Mouse (Mus musculus) forebrain, embryonic 14.5 days (tissue): ENCODE measurements around the gene Rhpn2. TPM values are rescaled to one million over a fixed set of nuclear protein-coding genes. Genes with fewer than 3 reads are reported as not detected.

Experiments
- ATAC-seq: fragments of 200-750 bp; cut with Nextera tagmentation; 2 replicates; pipeline ENCODE4 v1.8.0; 2017; ENCODE audit warnings: mild to moderate bottlenecking, moderate library complexity
- DNase-seq: peaks from one replicate; pipeline ENCODE4 v3.0.0-alpha.2; 2015; ENCODE audit warnings: low spot score
- H3K27ac ChIP-seq: fragments of 300-500 bp; sonication (generic); 2 replicates; pipeline ENCODE4 v1.5.1; 2014; ENCODE audit warnings: low read depth, mild to moderate bottlenecking, control low read depth, low read length, moderate library complexity
- H3K27me3 ChIP-seq: fragments of 300-500 bp; sonication (generic); replicated peaks from 2 replicates; pipeline ENCODE4 v1.6.1; 2014; ENCODE audit warnings: low read length, control low read depth, mixed read lengths; ENCODE audit not compliant: control insufficient read depth, insufficient read depth
- H3K36me3 ChIP-seq: fragments of 300-500 bp; sonication (generic); 2 replicates; pipeline ENCODE4 v1.6.1; 2014; ENCODE audit warnings: low read length, control low read depth; ENCODE audit not compliant: control insufficient read depth, insufficient read depth
- H3K4me1 ChIP-seq: fragments of 300-500 bp; sonication (generic); 2 replicates; pipeline ENCODE4 v1.6.1; 2014; ENCODE audit warnings: antibody characterized with exemption, low read length, control low read depth; ENCODE audit not compliant: control insufficient read depth, insufficient read depth
- H3K4me2 ChIP-seq: fragments of 300-500 bp; sonication (generic); 2 replicates; pipeline ENCODE4 v1.6.1; 2014; ENCODE audit warnings: mild to moderate bottlenecking, control low read depth, low read length
- H3K4me3 ChIP-seq: fragments of 300-500 bp; sonication (generic); 2 replicates; pipeline ENCODE4 v1.5.1; 2014; ENCODE audit warnings: low read depth, low read length, control low read depth
- H3K9ac ChIP-seq: fragments of 300-500 bp; sonication (generic); 2 replicates; pipeline ENCODE4 v1.6.1; 2014; ENCODE audit warnings: mild to moderate bottlenecking, low read length, control low read depth, moderate library complexity
- H3K9me3 ChIP-seq: fragments of 300-500 bp; sonication (generic); replicated peaks from 2 replicates; pipeline ENCODE4 v1.6.1; 2016; ENCODE audit warnings: low read length, control low read depth, mixed read lengths; ENCODE audit not compliant: control insufficient read depth
- WGBS: fragments of 180-500 bp; shearing (Covaris S2); extraction: QIAGEN DNeasy Blood & Tissue Kit; methylation state at CpG from one replicate; pipeline ENCODE4 v1.1.7; 2014; 5-methylcytosine and 5-hydroxymethylcytosine counted together
- polyA plus RNA-seq: library from polyadenylated mRNA; unstranded; fragments of >200 nt; fragmentation: Nextera tagmentation; extraction: Ambion mirVana; gene quantifications from 2 replicates; pipeline ENCODE4 v1.2.1, GENCODE M21; 2014

Gene Rhpn2
- polyA plus RNA-seq, 1 experiment from 2014 or later = 1.2 TPM

DNA sequence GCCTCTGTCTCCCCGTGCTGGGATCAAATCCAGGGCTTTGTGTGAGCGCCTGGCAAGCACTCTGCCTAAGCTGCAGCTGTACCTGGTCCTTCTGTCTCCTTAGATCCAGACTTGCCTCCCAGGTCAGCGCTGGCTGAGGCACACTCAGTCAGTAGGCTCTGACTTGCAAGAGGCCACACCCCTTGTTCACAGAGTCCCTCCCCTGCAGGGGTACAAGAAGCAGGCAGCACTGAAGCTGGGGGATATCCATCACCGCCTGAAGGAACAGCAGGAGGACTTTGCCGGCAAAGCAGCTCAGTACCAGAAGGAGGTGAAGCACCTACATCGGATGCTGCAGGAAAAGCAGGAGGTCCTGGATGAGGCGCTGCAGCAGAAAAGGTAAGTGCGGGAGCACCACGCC lies 101.3 kb downstream of the Rhpn2 start:
- no peaks in the 10 kb centered on the region for H3K27me3 ChIP-seq
- H3K4me3 ChIP-seq = no peak overlapping the region
- DNase-seq (no peak), ATAC-seq (no peak)
- H3K27ac ChIP-seq = no peak overlapping the region
- WGBS = 76% methylated on average over 9 of the region's 9 CpGs
- no peaks in the 10 kb centered on the region for H3K9me3 ChIP-seq
- no peak overlapping the region for H3K9ac ChIP-seq
- H3K4me2 ChIP-seq = no peak overlapping the region
- peaks cover 68% of the 10 kb centered on the region for H3K36me3 ChIP-seq
- no peaks in the 10 kb centered on the region for H3K4me1 ChIP-seq

Other genes with a start within 250 kb of the Rhpn2 start
- gene Cebpa, start 214.9 kb upstream of the Rhpn2 start, polyA plus RNA-seq = 0.38 and 0.62 TPM in 2 replicates
- 2.1 and 4.2 TPM in 2 replicates for gene Slc7a10, start 147.8 kb upstream of the Rhpn2 start, polyA plus RNA-seq
- 21.4 and 22.3 TPM in 2 replicates for gene Lrp3, start 118.7 kb upstream of the Rhpn2 start, polyA plus RNA-seq
- gene Gpatch1, start 15.7 kb upstream of the Rhpn2 start, polyA plus RNA-seq = 21.2 and 24.0 TPM in 2 replicates
- gene Faap24, start 62.7 kb downstream of the Rhpn2 start, polyA plus RNA-seq = 21.6 and 22.7 TPM in 2 replicates
- gene Cep89, start 62.9 kb downstream of the Rhpn2 start, polyA plus RNA-seq = 23.8 and 28.3 TPM in 2 replicates
- not detected in 2 replicates for gene Slc7a9, start 114.6 kb downstream of the Rhpn2 start, polyA plus RNA-seq
- 0.50 and 0.78 TPM in 2 replicates for gene Tdrd12, start 203.6 kb downstream of the Rhpn2 start, polyA plus RNA-seq
- 110 and 113 TPM in 2 replicates for gene Nudt19, start 222.1 kb downstream of the Rhpn2 start, polyA plus RNA-seq